Mouse (Mus musculus): ENCODE data around the gene Fbxo28.

GRCm38 (mm10) chr1:182279436-182279835 is 62.0 kb downstream of the Fbxo28 start:
- TF ChIP-seq CTCF (IDR thresholded peaks at IDR 0.05; ENCODE audit: borderline replicate concordance, extremely low read depth, insufficient read depth, insufficient read length): no peak
- no peak for TF ChIP-seq POLR2A (IDR thresholded peaks at IDR 0.05; ENCODE audit: borderline replicate concordance, extremely low read depth, insufficient read depth, insufficient read length, poor library complexity, severe bottlenecking)

Data from brain, embryonic 14.5 days (tissue).